Mouse (Mus musculus): ENCODE measurements around the gene Cdh12. TPM values are rescaled to one million over a fixed set of nuclear protein-coding genes. Genes with fewer than 3 reads are reported as not detected.

Cdh12 gene
- total and polyA plus RNA-seq, 3 experiments, result 0.13 to 0.16 TPM; not detected in 1

DNA sequence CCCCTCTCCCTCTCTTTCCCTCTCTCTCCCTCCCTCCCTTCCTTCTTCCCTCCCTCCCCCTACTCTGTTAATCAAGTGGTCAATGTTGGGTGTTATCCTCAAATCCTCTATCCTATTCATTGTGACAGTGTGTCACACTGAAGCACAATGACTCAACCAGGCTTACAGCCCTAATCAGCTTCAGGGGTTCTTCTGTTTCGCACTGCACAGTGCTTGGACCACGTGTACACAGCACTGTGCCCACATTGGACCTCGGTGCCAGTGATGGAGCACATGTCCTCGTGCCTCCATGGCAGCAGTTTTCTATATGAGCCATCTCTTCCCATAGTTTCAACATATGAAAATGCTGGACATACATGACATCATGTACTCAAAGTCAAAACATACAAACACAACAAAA, 1155.4 kb downstream of the Cdh12 start:
- Histone ChIP-seq H3K4me3 (replicated peaks in 1 of 3; ENCODE audit: low read depth in 2 of 3, low read length in 2 of 3, poor library complexity in 1 of 3) (no peak overlapping the region), H3K27me3 (replicated peaks) (no peaks in the 10 kb centered on the region), H3K9me3 (replicated peaks; ENCODE audit: low read length) (no peaks in the 10 kb centered on the region), H3K36me3 (replicated peaks in 1 of 2; ENCODE audit: control insufficient read depth in 1 of 2, insufficient read depth in 1 of 2, low read length in 1 of 2) (no peaks in the 10 kb centered on the region), H3K79me2 (replicated peaks; ENCODE audit: control insufficient read depth, extremely low read depth, insufficient read depth, poor library complexity, severe bottlenecking) (no peaks in the 10 kb centered on the region), H3K4me2 (ENCODE audit: insufficient read depth, low read depth, poor library complexity, severe bottlenecking) (no peak overlapping the region), H3K9ac (ENCODE audit: insufficient read depth, low read depth) (no peak overlapping the region), H3K27ac (ENCODE audit: insufficient read depth, low read depth) (no peak overlapping the region), H3K4me1 (ENCODE audit: control insufficient read depth in 1 of 2, insufficient read depth in 2 of 2) (no peaks in the 10 kb centered on the region)
- in situ Hi-C loops (cut with MboI; ENCODE audit: low pct_ligation_motif_present, low pct_unique_long_range_greater_than_20kb, low sequenced_read_pairs), result no loop called here
- no peak for DNase-seq (ENCODE audit: extremely low read depth)
- TF ChIP-seq KAT2A (IDR thresholded peaks at IDR 0.05; ENCODE audit: insufficient replicate concordance, low read length) (no peak), BHLHE40 (IDR thresholded peaks at IDR 0.05; ENCODE audit: low read depth, low read length) (no peak), PAX5 (IDR thresholded peaks at IDR 0.05; ENCODE audit: low read length) (no peak), CHD2 (IDR thresholded peaks at IDR 0.05; ENCODE audit: low read length) (no peak), MXI1 (IDR thresholded peaks at IDR 0.05; ENCODE audit: low read depth, low read length) (no peak), NELFE (IDR thresholded peaks at IDR 0.05; ENCODE audit: low read depth, low read length) (no peak), TBP (conservative IDR thresholded peaks at IDR 0.05; ENCODE audit: low read depth, low read length) (no peak), ZC3H11A (IDR thresholded peaks at IDR 0.05; ENCODE audit: low read depth, low read length) (no peak)
- dilution Hi-C loops (cut with MboI; ENCODE audit: extremely low pct_ligation_motif_present, extremely low pct_unique_long_range_greater_than_20kb, low sequenced_read_pairs), result no loop called here

Other genes with a start within 250 kb of the Cdh12 start
- gene Acot10, start 217.5 kb downstream of the Cdh12 start, total RNA-seq (2012; rRNA removed), result 0.21 TPM in 2 replicates
- 1.4 and 2.9 TPM in 2 replicates for gene Acot10, start 217.5 kb downstream of the Cdh12 start, total RNA-seq (2014; rRNA removed)
- 0.31 TPM in 1 of 2 replicates, not detected in the other for gene Acot10, start 217.5 kb downstream of the Cdh12 start, polyA plus RNA-seq (2012; ENCODE audit: insufficient read length, low read depth)